Mouse (Mus musculus) cerebellum, adult 8-10 months (tissue): ENCODE data around the gene Iars2.
"Not testable (repeated sequence)": the region's sequence is repeated elsewhere in the genome, so short reads cannot be mapped to it uniquely, and the experiment has no call there.

Source experiments
- DNase-seq: peaks from one replicate; pipeline ENCODE4 v3.0.0; 2022

Gene Iars2

GRCm38 (mm10) chr1:185331364-185331763, 2.2 kb upstream of the Iars2 start:
- DNase-seq: no peak

GRCm38 (mm10) chr1:185329851-185330250, 655 bp upstream of the Iars2 start:
- DNase-seq: no peak

GRCm38 (mm10) chr1:185327754-185328345, 1.3 kb downstream of the Iars2 start:
- DNase-seq: not testable (repeated sequence)

- no peak for DNase-seq
Observed at GRCm38 (mm10) chr1:185315846-185316568, 13.2 kb downstream of the Iars2 start.

- no peak for DNase-seq
Observed at GRCm38 (mm10) chr1:185314546-185314945, 14.7 kb downstream of the Iars2 start.

- no peak for DNase-seq
Observed at GRCm38 (mm10) chr1:185311949-185312348, 17.2 kb downstream of the Iars2 start.

GRCm38 (mm10) chr1:185308908-185309307, 20.3 kb downstream of the Iars2 start:
- no peak for DNase-seq

GRCm38 (mm10) chr1:185308334-185308733, 20.9 kb downstream of the Iars2 start:
- DNase-seq: no peak

- no peak for DNase-seq
Observed at GRCm38 (mm10) chr1:185307645-185308044, 21.6 kb downstream of the Iars2 start.

GRCm38 (mm10) chr1:185306836-185307235, 22.4 kb downstream of the Iars2 start:
- no peak for DNase-seq

GRCm38 (mm10) chr1:185302816-185303215, 26.4 kb downstream of the Iars2 start:
- DNase-seq: no peak

- no peak for DNase-seq
Observed at GRCm38 (mm10) chr1:185298496-185298895, 30.7 kb downstream of the Iars2 start.

- no peak for DNase-seq
Observed at GRCm38 (mm10) chr1:185296850-185297249, 32.3 kb downstream of the Iars2 start.

- no peak for DNase-seq
Observed at GRCm38 (mm10) chr1:185292646-185293360, 36.4 kb downstream of the Iars2 start.

GRCm38 (mm10) chr1:185291336-185291735, 37.9 kb downstream of the Iars2 start:
- no peak for DNase-seq

- no peak for DNase-seq
Observed at GRCm38 (mm10) chr1:185289231-185289630, 40.0 kb downstream of the Iars2 start.

- no peak for DNase-seq
Observed at GRCm38 (mm10) chr1:185287066-185287465, 42.1 kb downstream of the Iars2 start.

GRCm38 (mm10) chr1:185285171-185285570, 44.0 kb downstream of the Iars2 start:
- peak; percentile 37 for DNase-seq

GRCm38 (mm10) chr1:185284740-185285139, 44.5 kb downstream of the Iars2 start:
- peak; percentile 73 for DNase-seq

GRCm38 (mm10) chr1:185283247-185283646, 45.9 kb downstream of the Iars2 start:
- no peak for DNase-seq

- no peak for DNase-seq
Observed at GRCm38 (mm10) chr1:185282846-185283245, 46.4 kb downstream of the Iars2 start.

GRCm38 (mm10) chr1:185280616-185281015, 48.6 kb downstream of the Iars2 start:
- no peak for DNase-seq

GRCm38 (mm10) chr1:185279288-185279687, 49.9 kb downstream of the Iars2 start:
- no peak for DNase-seq

- DNase-seq: no peak
Observed at GRCm38 (mm10) chr1:185277022-185277421, 52.2 kb downstream of the Iars2 start.
